Mouse (Mus musculus) ES-E14 (cell line): ENCODE data around the gene 4931408C20Rik. TPM values are rescaled to one million over a fixed set of nuclear protein-coding genes. Genes with fewer than 3 reads are reported as not detected.

Experiments
- DNase-seq: peaks from one replicate; pipeline ENCODE4 v3.0.0-alpha.2; 2013; ENCODE audit warnings: low read depth, low spot score
- H3K27ac ChIP-seq: 2 replicates; pipeline ENCODE4 v1.5.1; 2012; ENCODE audit warnings: low read depth, mild to moderate bottlenecking, low read length, moderate library complexity, mixed read lengths; ENCODE audit not compliant: poor library complexity, insufficient read depth, severe bottlenecking
- H3K36me3 ChIP-seq: 2 replicates; pipeline ENCODE4 v1.6.1; 2012; ENCODE audit warnings: mild to moderate bottlenecking, low read length, moderate library complexity, mixed read lengths; ENCODE audit not compliant: control insufficient read depth, poor library complexity, insufficient read depth, severe bottlenecking
- H3K4me1 ChIP-seq, 2 experiments: fragments of 150-350 bp in 1 of 2; sonication (generic) in 1 of 2; 2 replicates each; pipeline ENCODE4 v1.6.1; 2012; ENCODE audit warnings: low read length in 2 of 2, mild to moderate bottlenecking in 1 of 2, mixed read lengths in 1 of 2; ENCODE audit not compliant: control insufficient read depth in 2 of 2, insufficient read depth in 2 of 2, poor library complexity in 1 of 2
- H3K4me3 ChIP-seq, 2 experiments: fragments of 150-350 bp in 1 of 2; sonication (generic) in 1 of 2; 2 replicates each; pipeline ENCODE4 v1.5.1; 2012; ENCODE audit warnings: low read length in 2 of 2, low read depth in 1 of 2, mild to moderate bottlenecking in 1 of 2, mixed read lengths in 1 of 2; ENCODE audit not compliant: insufficient read depth in 1 of 2, poor library complexity in 1 of 2, severe bottlenecking in 1 of 2
- H3K9ac ChIP-seq: 2 replicates; pipeline ENCODE4 v1.6.1; 2012; ENCODE audit warnings: low read depth, mild to moderate bottlenecking, low read length, mixed read lengths; ENCODE audit not compliant: poor library complexity, insufficient read depth, severe bottlenecking
- H3K9me3 ChIP-seq: fragments of 150-350 bp; sonication (generic); 2 replicates; pipeline ENCODE4 v1.6.1; 2012; ENCODE audit warnings: low read depth, mild to moderate bottlenecking, low read length; ENCODE audit not compliant: control insufficient read depth, insufficient read depth
- CHD2 ChIP-seq: IDR thresholded peaks from 2 replicates; pipeline ENCODE4 v1.6.1; 2014; ENCODE audit warnings: mild to moderate bottlenecking, low read depth, low read length, inconsistent platforms
- HCFC1 ChIP-seq: IDR thresholded peaks from 2 replicates; pipeline ENCODE4 v1.6.1; 2012; ENCODE audit warnings: low read length, inconsistent platforms, borderline replicate concordance; ENCODE audit not compliant: insufficient read depth
- MAFK ChIP-seq: IDR thresholded peaks from 2 replicates; pipeline ENCODE4 v1.6.1; 2014; ENCODE audit warnings: mild to moderate bottlenecking, low read depth, low read length, inconsistent platforms; ENCODE audit not compliant: insufficient read depth
- ZC3H11A ChIP-seq: IDR thresholded peaks from 2 replicates; pipeline ENCODE4 v1.6.1; 2012; ENCODE audit warnings: low read depth, mild to moderate bottlenecking, inconsistent platforms, low read length, borderline replicate concordance
- ZNF384 ChIP-seq: IDR thresholded peaks from 2 replicates; pipeline ENCODE4 v1.6.1; 2012; ENCODE audit warnings: low read depth, low read length, inconsistent platforms
- in situ Hi-C, 2 experiments: fragments of 600-800 bp; cut with MboI; formaldehyde crosslinking; loops; one replicate each; pipeline ENCODE4 v1.15.1; 2025; ENCODE audit warnings: low sequenced_read_pairs in 2 of 2, inconsistent platforms in 1 of 2; ENCODE audit not compliant: unreplicated experiment in 2 of 2
- total RNA-seq: library from RNA; depleted of rRNA; stranded (reverse); fragments of 300-350 nt; gene quantifications from 2 replicates; pipeline ENCODE4 v1.2.3, GENCODE M21; 2012; rRNA removed

Gene 4931408C20Rik
- not detected in 2 replicates for total RNA-seq

DNA sequence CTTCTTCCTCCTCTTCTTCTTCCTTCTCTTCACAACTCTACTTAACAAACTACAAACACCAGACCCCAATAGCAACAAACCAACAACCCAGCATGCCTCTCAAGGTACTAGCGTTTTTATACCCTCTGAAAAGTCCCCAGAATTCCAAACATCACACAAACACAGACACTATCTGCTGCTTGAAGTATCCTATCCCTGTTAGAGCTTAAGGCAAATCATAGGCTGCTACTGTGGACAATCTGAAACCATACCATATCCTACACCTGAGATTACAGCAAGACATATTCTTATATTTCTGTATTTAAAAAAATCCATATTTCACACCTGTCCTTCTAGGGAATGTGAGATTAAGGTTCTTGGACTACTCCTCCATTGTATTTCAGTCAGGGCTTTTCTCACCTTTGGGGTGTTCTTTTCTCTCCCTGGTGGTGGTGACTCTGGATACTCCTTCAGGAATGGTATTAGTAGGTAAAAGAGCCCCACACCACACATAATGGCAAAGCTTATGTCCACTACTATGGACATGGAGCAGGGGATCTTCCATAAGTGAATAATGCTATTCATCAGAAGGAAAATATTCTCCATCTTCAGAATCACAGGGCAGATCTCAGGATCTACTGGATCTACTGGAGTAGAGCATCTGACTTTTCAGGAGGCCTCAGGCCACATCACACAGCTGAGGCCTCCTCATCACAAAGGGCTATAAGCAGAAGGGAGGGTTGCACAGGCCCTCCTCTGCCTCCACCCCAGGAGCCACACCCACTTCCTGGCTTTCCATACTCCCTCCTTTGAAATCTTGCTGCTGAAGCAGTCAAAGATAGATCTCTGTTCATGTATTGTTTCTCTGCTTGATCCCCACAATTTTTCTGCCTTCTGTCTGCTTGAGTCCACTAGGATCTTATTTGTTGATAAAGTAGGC, at the start of gene 4931408C20Rik:
TSS of gene 4931408C20Rik (minus strand) at position 619 of the 919 bp plus-strand sequence.
- in situ Hi-C loops, result no loop called here
- no peak within 1 kb of the TSS for H3K4me3 ChIP-seq
- H3K4me1 ChIP-seq, result no peaks in the 10 kb centered on the region
- no peaks in the 10 kb centered on the region for H3K9me3 ChIP-seq
- TF ChIP-seq ZC3H11A, result peak; percentile 25; the same call in 1 of the 2 replicates
- TF ChIP-seq HCFC1, result no peak
- no peak within 1 kb of the TSS for H3K9ac ChIP-seq
- no peaks in the 10 kb centered on the region for H3K36me3 ChIP-seq
- H3K27ac ChIP-seq, result no peak within 1 kb of the TSS
- no peak for DNase-seq

DNA sequence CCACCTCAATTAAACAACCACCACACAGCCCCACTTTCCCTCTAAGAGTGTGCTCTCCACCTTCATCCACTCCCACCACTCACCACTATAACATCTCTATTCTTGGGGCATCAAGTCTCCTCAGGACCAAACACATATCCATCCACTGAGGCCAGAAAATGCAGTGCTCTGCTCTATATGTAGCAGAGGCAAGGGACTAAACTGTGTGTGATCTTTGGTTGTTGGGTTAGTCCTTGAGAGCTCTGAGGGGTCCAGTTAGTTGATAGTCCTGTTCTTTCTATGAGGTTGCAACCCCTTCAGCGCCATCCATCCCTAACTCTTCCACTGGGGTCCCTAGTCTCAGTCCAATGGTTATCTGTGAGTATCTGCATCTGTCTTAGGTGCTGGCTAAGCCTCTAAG, 666 bp upstream of the 4931408C20Rik start:
- TF ChIP-seq ZC3H11A, result no peak
- TF ChIP-seq CHD2, result no peak
- H3K4me1 ChIP-seq, result no peaks in the 10 kb centered on the region
- no peak overlapping the region for H3K27ac ChIP-seq
- no peak for DNase-seq
- H3K9ac ChIP-seq, result no peak overlapping the region
- no peaks in the 10 kb centered on the region for H3K9me3 ChIP-seq
- in situ Hi-C loops, result no loop called here
- no peaks in the 10 kb centered on the region for H3K36me3 ChIP-seq
- no peak overlapping the region for H3K4me3 ChIP-seq

DNA sequence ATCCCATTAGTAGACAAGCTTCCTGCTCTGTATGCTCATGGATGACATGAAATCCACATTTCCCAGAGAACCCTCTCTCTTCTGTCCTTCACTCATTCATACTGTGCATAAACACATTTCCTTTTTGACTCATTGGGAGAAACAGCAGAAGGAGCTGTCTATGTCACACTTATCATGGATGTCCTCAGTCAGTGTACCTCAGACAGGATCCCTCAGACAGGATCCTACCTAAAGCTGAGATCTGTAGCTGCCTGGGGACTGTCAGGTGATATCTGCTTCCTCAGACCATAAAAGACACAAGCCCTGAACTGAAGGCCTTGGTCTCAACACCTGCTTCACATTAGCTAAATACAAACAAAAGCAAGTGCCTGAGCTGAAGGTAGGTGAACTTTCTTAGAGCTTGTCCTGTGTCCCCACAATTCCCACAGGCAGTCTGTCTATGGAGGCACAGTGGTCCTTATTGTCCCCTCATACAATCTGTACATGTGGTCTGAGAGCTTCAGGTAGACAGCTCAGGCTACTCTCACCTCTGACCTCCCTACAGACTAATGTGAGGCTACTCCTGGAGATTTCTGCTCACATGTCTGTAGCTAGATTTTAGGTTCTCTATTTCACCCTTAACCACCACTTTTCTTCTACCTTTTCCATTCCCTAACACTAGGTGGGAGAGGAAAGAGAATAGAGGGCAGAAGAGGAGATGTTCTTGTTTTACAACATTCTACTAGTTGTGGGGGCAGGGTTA, 1.1 kb downstream of the 4931408C20Rik start:
- TF ChIP-seq MAFK (no peak), ZC3H11A (no peak), HCFC1 (no peak), CHD2 (no peak), ZNF384 (no peak)
- H3K9me3 ChIP-seq, result no peaks in the 10 kb centered on the region

DNA sequence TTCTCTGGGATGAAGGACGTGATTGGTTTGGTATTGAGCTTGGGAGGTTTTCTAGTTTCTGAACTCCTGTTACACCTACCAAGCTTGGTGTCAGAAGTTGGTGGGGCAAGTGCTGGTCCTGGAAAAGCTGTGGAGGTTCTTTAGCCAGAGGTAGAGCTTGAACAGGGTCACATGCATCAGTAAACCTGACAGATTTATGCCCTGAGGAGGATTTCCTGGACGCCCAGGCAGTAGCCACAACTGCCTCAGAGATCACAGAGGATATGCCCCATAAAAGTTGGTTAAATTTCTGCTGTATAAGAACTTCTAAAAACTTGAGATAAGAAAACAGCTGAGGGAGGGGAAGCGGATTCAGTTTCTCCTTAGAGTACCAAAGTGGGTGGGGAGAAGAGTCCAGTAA, 1.9 kb downstream of the 4931408C20Rik start:
- Histone ChIP-seq H3K4me1 (no peaks in the 10 kb centered on the region), H3K9ac (no peak overlapping the region), H3K27ac (no peak overlapping the region), H3K36me3 (no peaks in the 10 kb centered on the region), H3K9me3 (no peaks in the 10 kb centered on the region), H3K4me3 (no peak overlapping the region)
- in situ Hi-C loops, result no loop called here
- no peak for DNase-seq
- no peak for TF ChIP-seq ZC3H11A
- TF ChIP-seq MAFK, result no peak
- no peak for TF ChIP-seq HCFC1

More for the DNA sequence above, 1.1 kb downstream of the 4931408C20Rik start:
- no peak overlapping the region for H3K4me3 ChIP-seq
- H3K27ac ChIP-seq, result no peak overlapping the region
- in situ Hi-C loops, result no loop called here
- H3K9ac ChIP-seq, result no peak overlapping the region
- H3K36me3 ChIP-seq, result no peaks in the 10 kb centered on the region
- H3K4me1 ChIP-seq, result no peaks in the 10 kb centered on the region
- no peak for DNase-seq
